Mouse (Mus musculus) neutrophil, adult 5-6 weeks (primary cell): ENCODE results near the gene Gm14295. TPM values are rescaled to one million over a fixed set of nuclear protein-coding genes. Genes with fewer than 3 reads are reported as not detected.
"Not testable (repeated sequence)": the region's sequence is repeated elsewhere in the genome, so short reads cannot be mapped to it uniquely, and the experiment has no call there.

ENCODE experiments used
- ATAC-seq: fragments of 151-379, 151-347 bp; 2 replicates; pipeline ENCODE4 v1.8.0; 2017; ENCODE audit warnings: mild to moderate bottlenecking, moderate TSS enrichment; ENCODE audit not compliant: insufficient number of reproducible peaks, poor library complexity, low FRiP score, severe bottlenecking; ENCODE audit errors: extremely low read depth
- total RNA-seq: library from RNA; stranded (forward); fragments of 200-1000 nt; gene quantifications from 2 replicates; pipeline ENCODE4 v1.2.3, GENCODE M21; 2017

The Gm14295 gene
- total RNA-seq = 1.7 and 8.8 TPM in 2 replicates

DNA sequence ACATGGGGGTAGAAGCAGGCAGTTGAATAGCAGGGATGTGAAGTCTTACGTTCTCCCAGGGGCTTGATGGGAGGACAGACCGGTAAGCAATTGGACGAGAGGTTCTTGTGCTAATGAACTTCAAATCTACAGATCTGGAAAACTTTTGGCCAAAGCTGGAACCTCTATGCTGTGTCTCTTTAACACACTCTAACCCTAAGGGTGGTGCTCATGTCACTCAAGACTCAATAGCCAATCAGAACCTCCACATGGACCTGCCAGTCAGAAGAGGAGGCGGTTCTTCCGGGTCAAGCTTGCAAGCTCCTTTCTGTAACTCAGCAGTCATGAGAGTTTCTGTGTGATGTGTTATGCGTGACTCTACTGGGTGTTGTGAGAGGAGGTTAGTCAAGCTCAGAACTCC is at the start of gene Gm14295:
Gm14295 (plus strand) TSS at position 301 of the 400 bp plus-strand sequence.
- ATAC-seq = not testable (repeated sequence)

DNA sequence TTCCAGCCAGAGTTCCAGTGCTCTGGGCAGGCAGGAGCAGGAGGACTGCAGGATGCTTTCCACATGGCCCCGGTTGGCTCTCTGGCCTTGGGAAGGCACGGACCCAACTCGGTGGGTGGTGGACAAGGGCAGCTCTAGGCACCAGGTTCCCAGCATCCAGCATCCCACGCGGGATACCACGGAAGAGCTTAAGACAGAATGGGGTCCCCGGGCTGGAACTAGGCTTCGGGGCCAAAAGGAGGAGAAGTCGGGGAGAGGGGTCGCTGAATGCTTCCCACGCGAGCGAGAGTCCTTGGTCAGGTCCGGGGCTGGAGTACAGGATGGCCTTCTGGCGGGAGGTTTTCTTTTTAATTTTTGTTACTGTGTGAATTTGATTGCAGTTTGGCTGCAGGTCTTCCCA is 373 bp downstream of the Gm14295 start:
- ATAC-seq = not testable (repeated sequence)

- not testable (repeated sequence) for ATAC-seq
Measured at GRCm38 (mm10) chr2:176830840-176831239, 32.4 kb downstream of the Gm14295 start, which contains the start of gene Gm14408. Gene Gm14408, plus strand, starts transcription at chr2:176831140.

Other genes starting within 250 kb of the Gm14295 start
- gene Gm14308, start 162.3 kb upstream of the Gm14295 start, total RNA-seq = 1.7 and 9.6 TPM in 2 replicates
- gene Zfp973, start 128.1 kb upstream of the Gm14295 start, total RNA-seq = 16.3 and 17.9 TPM in 2 replicates
- gene Gm14305, start 90.3 kb upstream of the Gm14295 start, total RNA-seq = 5.0 and 10.8 TPM in 2 replicates
- gene Gm14408, start 32.5 kb downstream of the Gm14295 start, total RNA-seq = not detected in 2 replicates
- gene Gm14296, start 129.2 kb downstream of the Gm14295 start, total RNA-seq = 0.61 and 1.2 TPM in 2 replicates
- gene Gm14419, start 202.3 kb downstream of the Gm14295 start, total RNA-seq = not detected in 2 replicates